Mouse (Mus musculus) adrenal gland, adult 2 months (tissue): ENCODE measurements around the gene Gm21961. TPM values are rescaled to one million over a fixed set of nuclear protein-coding genes. Genes with fewer than 3 reads are reported as not detected.

Experiments used
- DNase-seq: peaks from one replicate; pipeline ENCODE4 v3.0.0; 2021
- long read RNA-seq: library from polyadenylated mRNA; stranded (forward); transcript quantifications from one replicate; pipeline ENCODE4 v2.0.0, GENCODE M21; 2021
- polyA plus RNA-seq: library from polyadenylated mRNA; depleted of rRNA; stranded (reverse); fragments of >200 nt; gene quantifications from 2 replicates; pipeline ENCODE4 v1.2.3, GENCODE M21; 2012; rRNA removed
- total RNA-seq, 2 experiments: library from RNA; stranded (reverse); gene quantifications; 2 replicates each; pipeline ENCODE4 v1.2.3; 2021

Gm21961 gene
- total RNA-seq, result not detected
- not detected in 2 replicates for polyA plus RNA-seq
- long read RNA-seq, result 0 reads

DNA sequence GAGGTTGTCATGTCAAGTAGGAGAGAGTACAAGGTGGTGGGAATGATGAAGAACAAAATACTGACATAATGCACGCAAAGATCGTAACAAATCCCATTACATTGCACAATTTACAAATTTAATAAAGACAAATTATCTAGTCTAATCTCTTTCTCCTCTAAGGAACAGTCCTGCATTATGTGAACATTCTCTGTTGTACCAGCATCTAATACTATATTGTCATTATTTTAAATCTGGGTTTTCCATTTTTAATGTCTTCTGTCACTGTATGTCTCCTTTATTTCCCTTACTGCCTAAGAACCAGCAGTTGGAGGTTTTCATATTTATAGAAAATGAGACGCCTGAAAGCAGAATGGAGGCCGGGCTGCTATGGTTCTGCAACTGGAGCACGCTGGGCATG is at the start of gene Gm21961:
Gene Gm21961, minus strand, starts transcription at position 101 of the 400 bp plus-strand sequence.
- no peak for DNase-seq

DNA sequence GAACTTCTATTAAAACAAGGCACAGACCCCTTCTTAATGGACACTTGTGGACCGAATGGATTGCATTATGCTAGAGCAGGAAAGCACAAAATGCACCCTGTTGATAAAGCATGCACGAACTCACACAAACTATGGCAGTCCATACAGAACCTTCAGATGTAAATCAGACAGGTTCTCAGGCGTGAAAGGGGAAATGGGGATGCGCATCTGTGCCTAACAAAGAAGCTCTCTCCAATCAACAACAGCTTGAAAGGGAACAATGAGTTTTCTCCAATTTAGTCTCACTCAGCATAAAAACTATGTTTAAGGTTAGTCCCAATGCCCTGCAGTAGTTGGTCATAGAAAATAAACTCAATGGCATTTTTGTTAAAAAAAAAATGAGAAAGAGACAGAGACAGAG is 27.3 kb upstream of the Gm21961 start:
- DNase-seq, result no peak

- DNase-seq, result peak; percentile 17
Observed at GRCm38 (mm10) chr15:65039216-65039615, 24.5 kb upstream of the Gm21961 start.

GRCm38 (mm10) chr15:65017971-65018370 is 3.3 kb upstream of the Gm21961 start:
- DNase-seq, result no peak

GRCm38 (mm10) chr15:65006177-65006576 is 8.5 kb downstream of the Gm21961 start:
- DNase-seq, result no peak

GRCm38 (mm10) chr15:64994498-64994897 is 20.2 kb downstream of the Gm21961 start:
- DNase-seq, result no peak

- DNase-seq, result no peak
Observed at GRCm38 (mm10) chr15:64979976-64980375, 34.7 kb downstream of the Gm21961 start.

- no peak for DNase-seq
Observed at GRCm38 (mm10) chr15:64976044-64976805, 38.5 kb downstream of the Gm21961 start.

Other genes starting within 250 kb of the Gm21961 start
- gene Gm21798, start 197.2 kb downstream of the Gm21961 start, total RNA-seq, result not detected
- not detected in 2 replicates for gene Gm21798, start 197.2 kb downstream of the Gm21961 start, polyA plus RNA-seq